Mouse (Mus musculus) liver, adult 2 months (tissue): ENCODE measurements around the gene Manba.

Experiments used
- CTCF ChIP-seq: fragments of 200-500 bp; IDR thresholded peaks from 2 replicates; pipeline ENCODE4 v1.5.1; 2011; ENCODE audit warnings: low read depth, low read length, control low read depth
- POLR2A ChIP-seq: fragments of 200-500 bp; IDR thresholded peaks from 2 replicates; pipeline ENCODE4 v1.6.1; 2011; ENCODE audit warnings: low read length, control low read depth; ENCODE audit not compliant: insufficient read depth; ENCODE audit errors: extremely low read depth

- TF ChIP-seq CTCF (no peak), POLR2A (no peak)
Observed at GRCm38 (mm10) chr3:135519584-135519983, 34.2 kb downstream of the Manba start.
